Mouse (Mus musculus): Measurements from ENCODE around the gene Rpusd2. TPM values are rescaled to one million over a fixed set of nuclear protein-coding genes. Genes with fewer than 3 reads are reported as not detected.

The Rpusd2 gene
- total and polyA plus RNA-seq, 3 experiments: 15.5 to 18.6 TPM; not detected in 1

- Histone ChIP-seq H3K4me1 (ENCODE audit: control insufficient read depth in 1 of 2, insufficient read depth in 2 of 2, low read length in 2 of 2) (peaks cover 7 to 15% of the 10 kb centered on the region in 2 experiments), H3K27ac (ENCODE audit: control insufficient read depth, low read depth, low read length) (no peak overlapping the region), H3K36me3 (ENCODE audit: control insufficient read depth in 1 of 2, insufficient read depth in 2 of 2, low read length in 2 of 2) (peaks cover 2 to 30% of the 10 kb centered on the region in 2 experiments), H3K9me3 (replicated peaks; ENCODE audit: insufficient read depth, low read length) (no peaks in the 10 kb centered on the region), H3K79me2 (ENCODE audit: control insufficient read depth, insufficient read depth, low read length, poor library complexity) (peaks cover 1% of the 10 kb centered on the region), H3K27me3 (ENCODE audit: control insufficient read depth in 1 of 2, insufficient read depth in 2 of 2, low read length in 2 of 2) (no peaks in the 10 kb centered on the region), H3K9ac (ENCODE audit: control insufficient read depth, low read depth, low read length, poor library complexity, severe bottlenecking) (no peak overlapping the region), H3K4me3 (ENCODE audit: control insufficient read depth in 1 of 2, insufficient read depth in 1 of 2, low read depth in 2 of 2, low read length in 2 of 2) (no peak overlapping the region)
- TF ChIP-seq BHLHE40 (IDR thresholded peaks at IDR 0.05; ENCODE audit: borderline replicate concordance, low read depth, low read length) (no peak), CHD2 (IDR thresholded peaks at IDR 0.05; ENCODE audit: low read length) (no peak), MAZ (IDR thresholded peaks at IDR 0.05; ENCODE audit: low read depth, low read length) (no peak), CTCF (IDR thresholded peaks at IDR 0.05 in 2 of 3, conservative IDR thresholded peaks at IDR 0.05 in 1 of 3; ENCODE audit: control insufficient read depth in 1 of 3, insufficient read depth in 1 of 3, low read depth in 2 of 3, low read length in 3 of 3, poor library complexity in 1 of 3, severe bottlenecking in 1 of 3) (no peak), MYB (IDR thresholded peaks at IDR 0.05; ENCODE audit: low read depth, low read length) (no peak), MYC (IDR thresholded peaks at IDR 0.05; ENCODE audit: low read depth, low read length) (no peak), GATA1 (IDR thresholded peaks at IDR 0.05; ENCODE audit: low read depth, low read length) (no peak), MXI1 (IDR thresholded peaks at IDR 0.05; ENCODE audit: low read depth, low read length) (no peak), ZNF384 (IDR thresholded peaks at IDR 0.05; ENCODE audit: low read depth, low read length) (no peak), POLR2A (IDR thresholded peaks at IDR 0.05; ENCODE audit: control insufficient read depth in 1 of 2, insufficient read depth in 1 of 2, low read depth in 1 of 2, low read length in 2 of 2, poor library complexity in 1 of 2) (no peak), EP300 (IDR thresholded peaks at IDR 0.05; ENCODE audit: low read depth in 1 of 2, low read length in 2 of 2) (no peak), HCFC1 (IDR thresholded peaks at IDR 0.05; ENCODE audit: low read depth, low read length) (no peak), RCOR1 (IDR thresholded peaks at IDR 0.05; ENCODE audit: low read depth, low read length) (no peak), MAFK (IDR thresholded peaks at IDR 0.05; ENCODE audit: borderline replicate concordance, low read depth, low read length) (no peak), NRF1 (IDR thresholded peaks at IDR 0.05; ENCODE audit: insufficient read depth, low read depth, low read length, poor library complexity, severe bottlenecking) (no peak), ZKSCAN1 (IDR thresholded peaks at IDR 0.05; ENCODE audit: low read depth, low read length) (no peak), KAT2A (conservative IDR thresholded peaks at IDR 0.05; ENCODE audit: low read depth, low read length) (no peak), USF2 (IDR thresholded peaks at IDR 0.05; ENCODE audit: borderline replicate concordance in 1 of 2, insufficient read depth in 1 of 2, low read depth in 1 of 2, low read length in 2 of 2) (no peak), UBTF (IDR thresholded peaks at IDR 0.05; ENCODE audit: borderline replicate concordance, insufficient read depth, low read depth, low read length) (no peak), RAD21 (IDR thresholded peaks at IDR 0.05; ENCODE audit: low read depth, low read length) (no peak)
- DNase-seq (ENCODE audit: low read depth, low spot score): no peak
These were observed 11.4 kb upstream of the Rpusd2 start for GRCm38 (mm10) chr2:119023154-119023660.

Data from MEL (cell line).